Mouse (Mus musculus) hindbrain, embryonic 16.5 days (tissue): ENCODE results near the gene Fam186a. TPM values are rescaled to one million over a fixed set of nuclear protein-coding genes. Genes with fewer than 3 reads are reported as not detected.

Experiments used
- polyA plus RNA-seq: library from polyadenylated mRNA; unstranded; fragments of >200 nt; fragmentation: Nextera tagmentation; extraction: Ambion mirVana; gene quantifications from 2 replicates; pipeline ENCODE4 v1.2.1, GENCODE M21; 2015

Gene Fam186a
- polyA plus RNA-seq, 1 experiment from 2014 or later = not detected

Other genes starting within 250 kb of the Fam186a start
- 3.1 and 4.6 TPM in 2 replicates for gene Gpd1, start 249.5 kb downstream of the Fam186a start, polyA plus RNA-seq
- gene Cox14, start 241.4 kb downstream of the Fam186a start, polyA plus RNA-seq = 175 and 191 TPM in 2 replicates
- gene Cers5, start 194.2 kb downstream of the Fam186a start, polyA plus RNA-seq = 91.9 and 95.2 TPM in 2 replicates
- gene Lima1, start 91.6 kb downstream of the Fam186a start, polyA plus RNA-seq = 12.9 and 15.3 TPM in 2 replicates
- 20.7 and 23.0 TPM in 2 replicates for gene Larp4, start 3.0 kb upstream of the Fam186a start, polyA plus RNA-seq
- 12.4 and 16.4 TPM in 2 replicates for gene Dip2b, start 71.6 kb upstream of the Fam186a start, polyA plus RNA-seq